Mouse (Mus musculus): ENCODE measurements around the gene Olfr1335. TPM values are rescaled to one million over a fixed set of nuclear protein-coding genes. Genes with fewer than 3 reads are reported as not detected.
A peak's percentile ranks its signal among the peaks of the same experiment; 100 is the strongest.
"Not testable (repeated sequence)": the region's sequence is repeated elsewhere in the genome, so short reads cannot be mapped to it uniquely, and the experiment has no call there.

Olfr1335 gene
- not detected in 2 replicates for polyA plus RNA-seq (2015; fragmentation: Nextera tagmentation; extraction: Ambion mirVana)

DNA sequence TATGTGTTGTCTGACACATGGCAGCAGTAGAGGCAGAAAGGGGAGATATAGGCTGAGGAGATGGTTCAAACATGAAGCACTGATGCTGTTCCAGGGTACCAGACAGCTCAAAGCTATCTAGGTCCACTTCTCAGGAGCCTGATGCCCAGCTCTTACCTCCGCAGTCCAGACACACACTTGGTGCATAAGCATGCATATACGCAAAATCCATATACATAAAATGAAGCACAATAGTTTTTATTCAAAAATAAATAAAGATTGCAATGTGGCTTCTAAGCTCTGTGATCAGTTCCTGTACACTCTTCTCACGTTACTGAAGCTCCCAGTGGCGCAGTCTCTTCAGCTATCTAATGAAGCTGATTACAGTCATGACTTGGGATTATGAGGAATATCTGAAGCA, at the start of gene Olfr1335:
Olfr1335 (minus strand) TSS at position 101 of the 400 bp plus-strand sequence.
- Histone ChIP-seq H3K4me2 (no peak within 1 kb of the TSS), H3K4me3 (no peak within 1 kb of the TSS), H3K4me1 (no peaks in the 10 kb centered on the region), H3K36me3 (no peaks in the 10 kb centered on the region), H3K27me3 (replicated peaks) (no peaks in the 10 kb centered on the region), H3K9me3 (no peaks in the 10 kb centered on the region), H3K27ac (replicated peaks) (no peak within 1 kb of the TSS), H3K9ac (no peak within 1 kb of the TSS)
- WGBS, result 71% methylated on average over 4 of the region's 4 CpGs
- ATAC-seq (ENCODE audit: extremely low read depth, insufficient number of reproducible peaks, low FRiP score, low TSS enrichment), result no peak

DNA sequence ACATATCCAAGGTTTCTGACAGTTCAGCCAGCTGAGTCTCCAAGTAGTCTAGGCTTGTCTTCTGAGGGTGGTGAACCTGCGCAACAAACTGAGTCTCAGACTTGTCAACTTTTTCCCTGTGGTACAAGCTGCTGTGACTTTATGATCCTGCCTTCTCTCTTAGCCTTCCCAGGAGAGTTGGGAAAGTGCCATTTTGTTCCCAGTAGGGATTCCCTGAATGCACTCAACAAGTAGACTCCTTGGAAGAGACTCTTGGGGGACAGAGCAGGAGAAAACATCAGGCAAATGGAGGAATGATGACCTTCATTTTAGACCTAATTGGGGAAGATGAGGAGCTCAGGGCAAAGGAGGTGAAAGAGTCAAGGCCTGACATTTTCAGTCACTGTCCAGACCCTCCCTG, 26.4 kb upstream of the Olfr1335 start, which contains the start of gene Olfr1333:
Olfr1333 (minus strand) TSS at position 101 of the 400 bp plus-strand sequence.
- Histone ChIP-seq H3K36me3 (no peaks in the 10 kb centered on the region), H3K9me3 (no peaks in the 10 kb centered on the region)
- 83% methylated on average over 1 of the region's 1 CpGs for WGBS

DNA sequence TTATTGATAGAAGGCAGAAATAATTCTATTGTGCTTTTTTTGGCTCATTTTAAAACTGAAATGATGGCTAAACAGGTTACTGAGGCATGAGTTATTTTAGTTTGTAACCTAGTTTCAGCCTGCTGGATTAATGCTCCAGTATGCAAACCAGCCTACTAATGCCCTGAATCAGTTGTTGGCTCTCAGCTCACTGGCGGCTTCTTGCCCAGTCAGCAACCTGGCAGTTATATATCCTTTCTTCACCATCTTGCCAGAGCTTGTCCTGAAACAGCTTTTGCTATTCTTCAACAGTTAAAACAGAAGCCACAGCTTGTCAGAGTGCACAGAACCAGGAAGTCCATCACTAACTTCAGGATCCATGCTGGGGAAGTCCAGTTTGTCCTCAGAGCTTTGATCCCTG, 9.2 kb upstream of the Olfr1335 start:
- Histone ChIP-seq H3K4me2 (no peak overlapping the region), H3K27me3 (replicated peaks) (no peaks in the 10 kb centered on the region; the same call in 1 of the 2 replicates), H3K27ac (replicated peaks) (no peak overlapping the region), H3K36me3 (no peaks in the 10 kb centered on the region), H3K4me1 (no peaks in the 10 kb centered on the region), H3K9me3 (no peaks in the 10 kb centered on the region), H3K4me3 (no peak overlapping the region), H3K9ac (no peak overlapping the region)
- ATAC-seq (ENCODE audit: extremely low read depth, insufficient number of reproducible peaks, low FRiP score, low TSS enrichment), result no peak
- WGBS, result 64% methylated on average over 1 of the region's 1 CpGs

More for the DNA sequence above, 26.4 kb upstream of the Olfr1335 start, which contains the start of gene Olfr1333:
- Histone ChIP-seq H3K27me3 (replicated peaks) (0 out of 2 replicates have a peak, but pooled peaks cover 2% of the 10 kb centered on the region), H3K4me1 (no peaks in the 10 kb centered on the region), H3K9ac (no peak within 1 kb of the TSS), H3K4me3 (no peak within 1 kb of the TSS), H3K4me2 (no peak within 1 kb of the TSS), H3K27ac (replicated peaks) (no peak within 1 kb of the TSS)
- ATAC-seq (ENCODE audit: extremely low read depth, insufficient number of reproducible peaks, low FRiP score, low TSS enrichment), result no peak

DNA sequence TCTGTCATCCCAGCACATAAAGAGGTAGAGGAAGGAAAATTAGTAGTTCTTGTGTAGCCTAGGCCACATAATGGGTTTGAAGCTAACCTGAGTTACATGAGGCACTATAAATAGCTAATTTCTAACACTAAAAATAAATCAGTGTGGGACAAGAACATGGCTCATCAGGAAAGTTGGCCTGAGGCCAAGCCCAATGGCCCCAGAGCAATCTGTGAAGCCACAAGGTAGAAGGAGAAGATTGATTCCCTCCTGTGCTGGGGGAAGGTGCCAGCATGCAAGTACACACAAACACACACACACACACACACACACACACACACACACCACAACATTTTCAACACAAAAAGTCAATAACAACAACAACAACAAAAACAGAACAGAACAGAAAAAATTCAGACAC, 16.9 kb downstream of the Olfr1335 start:
- ATAC-seq (ENCODE audit: extremely low read depth, insufficient number of reproducible peaks, low FRiP score, low TSS enrichment); H3K4me2 ChIP-seq; H3K4me1 ChIP-seq; H3K9me3 ChIP-seq; H3K9ac ChIP-seq; H3K4me3 ChIP-seq; H3K27me3 ChIP-seq (replicated peaks); H3K36me3 ChIP-seq: not testable (repeated sequence)
- H3K27ac ChIP-seq (replicated peaks), result 0 out of 2 replicates have a peak overlapping the region, but pooled peaks have one; percentile 45

DNA sequence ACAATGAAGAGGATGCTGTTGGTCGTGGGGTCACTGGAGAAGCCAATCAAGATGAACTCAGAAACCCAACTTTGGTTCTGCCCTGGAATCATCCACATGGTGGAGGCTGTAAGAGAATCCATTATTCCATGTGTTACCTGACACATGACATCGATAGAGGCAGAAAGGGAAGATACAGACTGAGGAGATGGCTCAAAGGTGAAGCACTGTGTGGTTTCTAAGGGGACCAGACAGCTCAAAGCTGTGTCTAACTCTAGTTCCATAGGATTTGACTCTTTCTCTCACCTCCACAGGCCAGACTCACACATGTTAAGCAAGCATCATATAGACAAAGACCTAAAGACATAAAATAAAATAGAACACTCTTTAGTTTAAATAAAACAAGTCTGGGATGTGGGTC, 27.3 kb downstream of the Olfr1335 start, which contains the start of gene Olfr1337:
Olfr1337 (minus strand) TSS at position 101 of the 400 bp plus-strand sequence.
- H3K9me3 ChIP-seq, result no peaks in the 10 kb centered on the region
- H3K4me3 ChIP-seq, result no peak within 1 kb of the TSS
- 0 out of 2 replicates have a peak, but pooled peaks cover 4% of the 10 kb centered on the region for H3K4me1 ChIP-seq
- no peak within 1 kb of the TSS for H3K27ac ChIP-seq (replicated peaks)
- H3K9ac ChIP-seq, result no peak within 1 kb of the TSS
- H3K27me3 ChIP-seq (replicated peaks), result no peaks in the 10 kb centered on the region
- H3K4me2 ChIP-seq, result no peak within 1 kb of the TSS
- ATAC-seq (ENCODE audit: extremely low read depth, insufficient number of reproducible peaks, low FRiP score, low TSS enrichment), result no peak
- WGBS, result 66% methylated on average over 2 of the region's 2 CpGs
- no peaks in the 10 kb centered on the region for H3K36me3 ChIP-seq

Other genes with a start within 250 kb of the Olfr1335 start
- 0.31 and 0.53 TPM in 2 replicates for gene Cfap57, start 189.2 kb downstream of the Olfr1335 start, polyA plus RNA-seq (2015; fragmentation: Nextera tagmentation; extraction: Ambion mirVana)
- 76.0 and 78.9 TPM in 2 replicates for gene Ebna1bp2, start 189.1 kb downstream of the Olfr1335 start, polyA plus RNA-seq (2015; fragmentation: Nextera tagmentation; extraction: Ambion mirVana)
- not detected in 2 replicates for gene Olfr62, start 151.0 kb downstream of the Olfr1335 start, polyA plus RNA-seq (2015; fragmentation: Nextera tagmentation; extraction: Ambion mirVana)
- gene Olfr1342, start 117.2 kb downstream of the Olfr1335 start, polyA plus RNA-seq (2015; fragmentation: Nextera tagmentation; extraction: Ambion mirVana), result 0.19 TPM in 1 of 2 replicates, not detected in the other
- gene Olfr1341, start 106.4 kb downstream of the Olfr1335 start, polyA plus RNA-seq (2015; fragmentation: Nextera tagmentation; extraction: Ambion mirVana), result not detected in 2 replicates
- not detected in 2 replicates for gene Olfr1340, start 89.8 kb downstream of the Olfr1335 start, polyA plus RNA-seq (2015; fragmentation: Nextera tagmentation; extraction: Ambion mirVana)
- not detected in 2 replicates for gene Olfr1339, start 77.8 kb downstream of the Olfr1335 start, polyA plus RNA-seq (2015; fragmentation: Nextera tagmentation; extraction: Ambion mirVana)
- not detected in 2 replicates for gene Olfr1338, start 51.2 kb downstream of the Olfr1335 start, polyA plus RNA-seq (2015; fragmentation: Nextera tagmentation; extraction: Ambion mirVana)
- not detected in 2 replicates for gene Olfr1337, start 27.4 kb downstream of the Olfr1335 start, polyA plus RNA-seq (2015; fragmentation: Nextera tagmentation; extraction: Ambion mirVana)
- gene Olfr1333, start 26.3 kb upstream of the Olfr1335 start, polyA plus RNA-seq (2015; fragmentation: Nextera tagmentation; extraction: Ambion mirVana), result not detected in 2 replicates
- gene Olfr1331, start 54.7 kb upstream of the Olfr1335 start, polyA plus RNA-seq (2015; fragmentation: Nextera tagmentation; extraction: Ambion mirVana), result not detected in 2 replicates
- gene Olfr1330, start 78.7 kb upstream of the Olfr1335 start, polyA plus RNA-seq (2015; fragmentation: Nextera tagmentation; extraction: Ambion mirVana), result 0.09 and 0.11 TPM in 2 replicates
- not detected in 2 replicates for gene Olfr1329, start 107.5 kb upstream of the Olfr1335 start, polyA plus RNA-seq (2015; fragmentation: Nextera tagmentation; extraction: Ambion mirVana)
- gene Olfr1328, start 128.7 kb upstream of the Olfr1335 start, polyA plus RNA-seq (2015; fragmentation: Nextera tagmentation; extraction: Ambion mirVana), result not detected in 2 replicates
- not detected in 2 replicates for gene Lao1, start 151.6 kb upstream of the Olfr1335 start, polyA plus RNA-seq (2015; fragmentation: Nextera tagmentation; extraction: Ambion mirVana)

All from heart, embryonic 13.5 days (tissue).